ENCODE assay signal across 21 mouse cellular contexts in the genomic region with DNA sequence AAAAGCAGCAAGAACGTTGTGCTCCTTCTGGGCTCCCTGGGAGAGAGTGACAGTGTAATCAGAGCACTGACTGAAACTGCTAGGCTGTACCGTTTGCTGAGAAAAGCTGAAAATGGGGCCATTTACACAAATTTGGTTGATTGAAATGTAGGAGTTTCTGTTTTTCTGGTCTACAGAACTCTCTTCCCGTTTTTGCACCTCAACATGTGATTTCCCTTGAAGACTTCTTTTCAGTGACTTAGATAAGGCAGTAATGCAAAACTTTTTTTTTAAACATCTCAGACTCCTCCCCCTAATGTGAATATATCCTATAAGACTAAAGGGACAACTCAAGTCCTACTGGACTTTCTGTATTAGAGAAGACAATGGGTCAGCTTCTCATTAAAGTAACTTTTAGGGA.
"Had no signal": no experiment of that assay in that cellular context is flagged by ENCODE, and none has a peak within 500 bp of the region (broad histone marks: within the 10 kb centered on the region; RNA-seq: fewer than 3 reads in every experiment).

No protein-coding gene starts in this region.

- H3K36me3 ChIP-seq: heart, embryonic 13.5 days; heart, embryonic 15.5 days; hindbrain, embryonic 13.5 days; hindbrain, embryonic 15.5 days; limb, embryonic 13.5 days; limb, embryonic 15.5 days; liver, embryonic 12.5 days had no signal

- H3K27me3 ChIP-seq: heart, embryonic 13.5 days; heart, embryonic 15.5 days; hindbrain, embryonic 13.5 days; hindbrain, embryonic 15.5 days; limb, embryonic 13.5 days; limb, embryonic 15.5 days; liver, embryonic 12.5 days had no signal

- DNase-seq: gastrocnemius, postnatal 14 days; gastrocnemius, postnatal 36 days; heart, adult 11 months; heart, adult 2 months; heart, postnatal 14 days; heart, postnatal 36 days; kidney, adult 11 months; kidney, adult 8-10 months; kidney, postnatal 10 days; kidney, postnatal 25 days; kidney, postnatal 4 days; left cerebral cortex, postnatal 4 days had no signal

- ATAC-seq: hindbrain, postnatal 0 days; intestine, embryonic 16.5 days; liver, embryonic 12.5 days had no signal
